Mouse (Mus musculus) lung, adult 2 months (tissue): ENCODE results near the gene Kti12.

Source experiments
- CTCF ChIP-seq: fragments of 200-500 bp; IDR thresholded peaks from 2 replicates; pipeline ENCODE4 v1.5.1; 2011; ENCODE audit warnings: mild to moderate bottlenecking, low read length, control low read depth; ENCODE audit not compliant: insufficient read depth
- POLR2A ChIP-seq: fragments of 200-500 bp; IDR thresholded peaks from 2 replicates; pipeline ENCODE4 v1.6.1; 2011; ENCODE audit warnings: low read depth, mild to moderate bottlenecking, control low read depth, low read length, borderline replicate concordance; ENCODE audit errors: extremely low read depth

DNA sequence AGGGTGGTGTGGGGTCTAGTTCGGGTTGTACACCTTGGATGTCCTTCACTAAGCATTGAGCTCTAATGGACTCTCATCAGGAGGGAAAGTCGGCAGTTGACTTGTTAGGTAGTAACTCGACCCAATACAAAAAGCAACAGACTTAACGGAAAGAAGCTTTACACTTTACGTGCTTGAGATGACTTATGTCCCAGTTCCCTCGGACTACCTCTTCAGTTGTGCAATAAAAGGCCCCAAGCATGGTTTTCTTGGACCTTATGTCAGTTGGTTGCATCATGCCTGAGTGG lies 13.8 kb upstream of the Kti12 start:
- no peak for TF ChIP-seq CTCF
- TF ChIP-seq POLR2A: no peak
